Mouse (Mus musculus): ENCODE measurements around the gene Ppt1. TPM values are rescaled to one million over a fixed set of nuclear protein-coding genes. Genes with fewer than 3 reads are reported as not detected.

Ppt1 gene
- polyA plus RNA-seq, 1 experiment from 2014 or later: 54.9 TPM

DNA sequence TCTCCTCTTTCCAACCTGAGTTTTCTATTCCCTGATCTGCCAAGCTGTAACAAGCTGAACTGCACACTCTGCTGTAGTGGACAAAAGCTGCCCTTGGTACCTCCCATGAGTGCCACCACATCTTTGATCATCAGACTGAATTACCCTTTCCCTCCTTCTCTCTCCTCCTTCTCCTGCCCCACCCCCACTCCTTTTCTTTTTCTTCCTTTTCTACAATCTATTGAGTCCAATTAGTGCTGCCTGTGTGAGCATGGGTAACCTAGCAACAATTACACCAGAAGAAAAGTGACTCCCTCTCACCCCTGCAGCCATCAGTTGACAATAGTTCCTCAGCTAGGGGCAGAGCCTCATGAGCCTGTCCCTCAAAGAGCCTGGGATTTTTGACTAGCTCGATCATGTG lies 4.2 kb upstream of the Ppt1 start:
- H3K4me3 ChIP-seq (ENCODE audit: low read depth, low read length): no peak overlapping the region
- DNase-seq (ENCODE audit: low spot score) (peak; percentile 69), ATAC-seq (peak; percentile 32)

DNA sequence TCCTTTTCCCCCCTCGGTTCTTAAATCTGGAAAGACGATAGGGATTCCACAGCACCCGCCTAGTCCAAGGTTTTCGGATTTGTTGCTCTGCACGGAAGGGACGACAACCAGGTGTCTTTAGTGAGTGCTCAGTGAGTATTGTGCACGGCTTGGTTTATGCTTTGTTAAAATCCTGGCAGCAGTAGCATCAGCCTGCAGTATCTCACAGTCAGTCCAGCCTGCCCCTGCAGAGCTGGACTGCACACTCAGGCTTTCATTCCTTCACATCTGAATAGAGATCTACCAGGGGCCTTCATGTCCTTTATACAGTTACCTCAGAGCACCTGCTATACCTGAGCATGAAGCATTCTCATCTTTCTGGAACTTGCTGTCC lies 347 bp downstream of the Ppt1 start:
- no peaks in the 10 kb centered on the region for H3K9me3 ChIP-seq (replicated peaks; ENCODE audit: control insufficient read depth, low read length)
- H3K27me3 ChIP-seq (replicated peaks; ENCODE audit: control insufficient read depth, insufficient read depth, low read length): no peaks in the 10 kb centered on the region
- H3K4me2 ChIP-seq (ENCODE audit: low read length): peak overlapping the region; percentile 57
- H3K36me3 ChIP-seq (ENCODE audit: control insufficient read depth, insufficient read depth, low read length): peaks cover under 1% of the 10 kb centered on the region; the same call in 1 of the 2 replicates
- DNase-seq (ENCODE audit: low spot score): no peak
- peak overlapping the region; percentile 81 for H3K27ac ChIP-seq (ENCODE audit: low read depth, low read length)
- H3K9ac ChIP-seq (ENCODE audit: low read length): peak overlapping the region; percentile 76
- WGBS: 0% methylated on average over 7 of the region's 7 CpGs
- peak; percentile 21 for ATAC-seq
- peak overlapping the region; percentile 59 for H3K4me3 ChIP-seq (ENCODE audit: low read depth, low read length)
- peaks cover 21% of the 10 kb centered on the region for H3K4me1 ChIP-seq (ENCODE audit: control insufficient read depth, insufficient read depth, low read length)

More for the DNA sequence above, 4.2 kb upstream of the Ppt1 start:
- Histone ChIP-seq H3K36me3 (ENCODE audit: control insufficient read depth, insufficient read depth, low read length) (no peaks in the 10 kb centered on the region), H3K27me3 (replicated peaks; ENCODE audit: control insufficient read depth, insufficient read depth, low read length) (no peaks in the 10 kb centered on the region), H3K27ac (ENCODE audit: low read depth, low read length) (peak overlapping the region; percentile 35; the same call in 1 of the 2 replicates), H3K4me1 (ENCODE audit: control insufficient read depth, insufficient read depth, low read length) (peaks cover 15% of the 10 kb centered on the region), H3K9me3 (replicated peaks; ENCODE audit: control insufficient read depth, low read length) (no peaks in the 10 kb centered on the region), H3K9ac (ENCODE audit: low read length) (no peak overlapping the region), H3K4me2 (ENCODE audit: low read length) (no peak overlapping the region)
- WGBS: 0% methylated on average over 1 of the region's 1 CpGs

DNA sequence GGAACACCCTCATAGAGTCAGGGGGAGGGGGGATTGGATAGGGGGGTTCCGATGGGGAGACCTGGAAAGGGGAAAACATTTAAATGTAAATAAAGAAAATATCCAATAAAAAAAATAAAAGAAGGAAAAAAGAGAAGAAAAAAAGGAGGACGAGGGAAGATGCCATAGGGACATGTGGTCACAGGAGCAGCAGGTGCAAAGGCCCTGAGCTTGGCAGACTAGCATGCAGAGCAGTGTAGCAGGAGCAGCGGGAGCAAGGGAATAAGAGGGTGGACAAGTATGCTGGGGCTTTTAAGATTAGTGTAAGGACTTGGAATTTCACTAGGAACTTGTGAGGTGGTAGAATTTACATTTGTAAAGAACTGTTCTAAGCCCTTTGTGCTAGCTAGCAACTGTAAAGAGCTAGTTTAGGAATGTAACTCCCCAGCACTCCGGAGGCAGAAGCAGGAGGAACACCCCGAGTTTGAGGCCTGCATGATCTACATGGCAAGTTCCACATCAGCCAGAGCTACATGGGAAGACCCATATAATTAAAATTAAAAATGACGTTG lies 1.2 kb downstream of the Ppt1 start:
- Histone ChIP-seq H3K27me3 (replicated peaks; ENCODE audit: control insufficient read depth, insufficient read depth, low read length) (no peaks in the 10 kb centered on the region), H3K27ac (ENCODE audit: low read depth, low read length) (no peak overlapping the region), H3K9ac (ENCODE audit: low read length) (no peak overlapping the region), H3K4me1 (ENCODE audit: control insufficient read depth, insufficient read depth, low read length) (peaks cover 16% of the 10 kb centered on the region), H3K4me3 (ENCODE audit: low read depth, low read length) (no peak overlapping the region), H3K36me3 (ENCODE audit: control insufficient read depth, insufficient read depth, low read length) (peaks cover 8% of the 10 kb centered on the region; the same call in 1 of the 2 replicates), H3K9me3 (replicated peaks; ENCODE audit: control insufficient read depth, low read length) (no peaks in the 10 kb centered on the region), H3K4me2 (ENCODE audit: low read length) (peak overlapping the region; percentile 57)
- DNase-seq (ENCODE audit: low spot score) (no peak), ATAC-seq (no peak)
- 64% methylated on average over 6 of the region's 6 CpGs for WGBS

DNA sequence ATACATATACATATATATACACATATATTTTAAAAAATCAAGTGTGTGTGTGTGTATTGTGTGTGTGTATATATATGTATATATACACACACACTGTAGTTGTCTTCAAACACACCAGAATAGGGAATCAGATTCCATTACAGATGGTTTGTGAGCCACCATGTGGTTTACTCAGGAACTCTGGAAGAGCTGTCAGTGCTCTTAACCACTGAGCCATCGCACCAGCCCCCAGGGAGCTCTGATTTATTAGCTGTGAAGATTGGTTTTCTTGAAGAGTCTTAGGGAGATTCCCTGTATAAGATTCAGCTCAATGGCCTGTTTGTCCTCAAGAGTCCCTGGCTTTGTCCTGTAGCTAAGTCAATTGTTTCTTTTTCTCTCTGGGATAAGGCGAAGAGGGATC lies 2.0 kb downstream of the Ppt1 start:
- DNase-seq (ENCODE audit: low spot score) (no peak), ATAC-seq (no peak)
- Histone ChIP-seq H3K27me3 (replicated peaks; ENCODE audit: control insufficient read depth, insufficient read depth, low read length) (no peaks in the 10 kb centered on the region), H3K4me3 (ENCODE audit: low read depth, low read length) (no peak overlapping the region), H3K36me3 (ENCODE audit: control insufficient read depth, insufficient read depth, low read length) (peaks cover 11% of the 10 kb centered on the region; the same call in 1 of the 2 replicates), H3K9me3 (replicated peaks; ENCODE audit: control insufficient read depth, low read length) (no peaks in the 10 kb centered on the region), H3K4me2 (ENCODE audit: low read length) (no peak overlapping the region), H3K4me1 (ENCODE audit: control insufficient read depth, insufficient read depth, low read length) (peaks cover 16% of the 10 kb centered on the region), H3K9ac (ENCODE audit: low read length) (no peak overlapping the region), H3K27ac (ENCODE audit: low read depth, low read length) (no peak overlapping the region)
- WGBS: 79% methylated on average over 2 of the region's 2 CpGs

DNA sequence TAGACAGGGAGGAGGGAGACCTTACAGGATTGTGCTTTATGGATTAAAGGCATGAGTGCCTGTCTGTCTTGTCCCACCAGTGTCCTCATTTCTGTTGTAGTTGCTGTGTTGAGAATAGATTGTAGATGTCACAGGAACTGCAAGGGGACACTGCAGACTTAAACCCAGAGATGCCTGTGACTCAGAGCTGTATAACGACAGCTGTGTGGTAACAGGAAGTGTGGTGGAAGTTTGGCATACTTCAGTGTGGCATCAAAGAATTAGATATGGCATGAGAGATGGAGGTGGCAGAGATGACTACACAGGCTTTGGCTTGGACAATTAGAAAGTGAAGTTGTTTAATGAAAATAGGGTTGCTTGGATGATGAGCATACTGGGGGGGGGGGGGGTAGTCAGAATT lies 2.4 kb downstream of the Ppt1 start:
- H3K27ac ChIP-seq (ENCODE audit: low read depth, low read length): no peak overlapping the region
- DNase-seq (ENCODE audit: low spot score): no peak
- peaks cover 16% of the 10 kb centered on the region for H3K4me1 ChIP-seq (ENCODE audit: control insufficient read depth, insufficient read depth, low read length)
- H3K9ac ChIP-seq (ENCODE audit: low read length): no peak overlapping the region
- ATAC-seq: no peak
- WGBS: 92% methylated on average over 1 of the region's 1 CpGs
- no peaks in the 10 kb centered on the region for H3K27me3 ChIP-seq (replicated peaks; ENCODE audit: control insufficient read depth, insufficient read depth, low read length)
- no peak overlapping the region for H3K4me2 ChIP-seq (ENCODE audit: low read length)
- no peaks in the 10 kb centered on the region for H3K9me3 ChIP-seq (replicated peaks; ENCODE audit: control insufficient read depth, low read length)
- no peak overlapping the region for H3K4me3 ChIP-seq (ENCODE audit: low read depth, low read length)
- peaks cover 11% of the 10 kb centered on the region; the same call in 1 of the 2 replicates for H3K36me3 ChIP-seq (ENCODE audit: control insufficient read depth, insufficient read depth, low read length)

DNA sequence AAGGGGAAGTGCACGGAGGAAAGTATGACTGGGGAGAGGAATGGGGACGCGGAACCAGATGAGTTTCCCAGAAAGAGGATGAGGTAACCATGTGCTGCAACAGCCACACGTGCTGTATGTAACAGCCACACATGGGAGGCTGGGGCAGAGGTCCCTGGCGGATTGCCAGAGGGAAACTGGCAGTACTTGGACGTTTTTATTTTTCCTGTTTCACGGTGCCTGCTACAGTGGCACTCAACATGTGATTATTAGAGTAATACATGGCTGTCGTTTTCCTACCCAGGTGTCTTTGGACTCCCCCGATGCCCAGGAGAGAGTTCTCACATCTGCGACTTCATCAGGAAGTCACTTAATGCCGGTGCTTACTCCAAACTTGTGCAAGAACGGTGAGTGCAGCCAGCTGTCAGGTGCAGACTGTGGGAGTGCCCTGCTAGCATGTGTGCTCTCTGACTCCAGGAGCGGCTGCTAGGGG lies 12.1 kb downstream of the Ppt1 start:
- no peak overlapping the region for H3K4me2 ChIP-seq (ENCODE audit: low read length)
- H3K36me3 ChIP-seq (ENCODE audit: control insufficient read depth, insufficient read depth, low read length): peaks cover 76% of the 10 kb centered on the region
- no peak overlapping the region for H3K27ac ChIP-seq (ENCODE audit: low read depth, low read length)
- DNase-seq (ENCODE audit: low spot score) (no peak), ATAC-seq (no peak)
- H3K4me1 ChIP-seq (ENCODE audit: control insufficient read depth, insufficient read depth, low read length): no peaks in the 10 kb centered on the region
- no peak overlapping the region for H3K4me3 ChIP-seq (ENCODE audit: low read depth, low read length)
- no peaks in the 10 kb centered on the region for H3K9me3 ChIP-seq (replicated peaks; ENCODE audit: control insufficient read depth, low read length)
- WGBS: 84% methylated on average over 13 of the region's 13 CpGs
- H3K27me3 ChIP-seq (replicated peaks; ENCODE audit: control insufficient read depth, insufficient read depth, low read length): no peaks in the 10 kb centered on the region
- H3K9ac ChIP-seq (ENCODE audit: low read length): no peak overlapping the region

DNA sequence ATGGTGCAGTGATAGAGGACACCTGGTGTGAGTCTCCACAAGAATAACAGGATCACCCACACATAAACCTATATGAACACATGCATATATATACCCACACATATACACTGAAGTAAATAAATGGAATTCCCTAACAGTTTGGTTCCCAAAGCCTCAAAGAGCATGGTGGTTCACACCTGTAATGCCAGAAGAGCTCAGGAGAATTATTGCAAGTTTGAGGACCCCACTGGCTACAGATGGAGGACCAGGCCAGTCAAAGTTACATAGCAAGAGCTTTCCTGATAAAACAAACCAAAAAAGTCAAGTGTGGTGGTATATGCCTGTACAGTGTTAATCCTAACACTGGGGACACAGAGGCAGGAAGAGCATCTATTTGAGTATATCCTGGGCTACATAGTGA lies 15.5 kb downstream of the Ppt1 start:
- H3K4me3 ChIP-seq (ENCODE audit: low read depth, low read length): no peak overlapping the region
- ATAC-seq (no peak), DNase-seq (ENCODE audit: low spot score) (no peak)
- peaks cover 87% of the 10 kb centered on the region for H3K36me3 ChIP-seq (ENCODE audit: control insufficient read depth, insufficient read depth, low read length)
- no peaks in the 10 kb centered on the region for H3K4me1 ChIP-seq (ENCODE audit: control insufficient read depth, insufficient read depth, low read length)
- no peak overlapping the region for H3K4me2 ChIP-seq (ENCODE audit: low read length)
- no peaks in the 10 kb centered on the region for H3K27me3 ChIP-seq (replicated peaks; ENCODE audit: control insufficient read depth, insufficient read depth, low read length)
- H3K9me3 ChIP-seq (replicated peaks; ENCODE audit: control insufficient read depth, low read length): no peaks in the 10 kb centered on the region
- H3K9ac ChIP-seq (ENCODE audit: low read length): no peak overlapping the region
- no peak overlapping the region for H3K27ac ChIP-seq (ENCODE audit: low read depth, low read length)

DNA sequence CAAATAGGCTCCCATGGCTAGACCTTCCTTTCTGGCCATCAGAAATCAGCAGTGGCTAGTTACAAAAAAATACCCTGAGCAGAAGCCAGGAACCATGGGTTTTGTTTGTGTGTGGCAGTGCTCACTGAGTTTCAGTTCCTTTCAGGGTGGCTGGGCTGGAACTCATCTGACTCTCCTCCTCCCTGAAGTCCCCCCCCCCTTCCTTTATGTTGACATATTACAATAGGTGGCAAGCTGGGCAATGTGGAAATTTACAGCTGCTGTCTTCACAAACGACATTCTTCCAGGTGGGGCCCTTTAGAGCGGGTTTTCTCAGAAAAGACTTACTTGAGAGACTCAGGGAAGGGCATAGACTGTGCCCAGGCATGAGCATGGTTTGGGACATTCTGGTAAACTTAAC lies 17.6 kb downstream of the Ppt1 start:
- 60% methylated on average over 2 of the region's 2 CpGs for WGBS
- ATAC-seq: no peak
- no peaks in the 10 kb centered on the region for H3K9me3 ChIP-seq (replicated peaks; ENCODE audit: control insufficient read depth, low read length)
- no peak overlapping the region for H3K27ac ChIP-seq (ENCODE audit: low read depth, low read length)
- H3K27me3 ChIP-seq (replicated peaks; ENCODE audit: control insufficient read depth, insufficient read depth, low read length): no peaks in the 10 kb centered on the region
- no peak overlapping the region for H3K9ac ChIP-seq (ENCODE audit: low read length)
- H3K4me2 ChIP-seq (ENCODE audit: low read length): no peak overlapping the region
- H3K4me1 ChIP-seq (ENCODE audit: control insufficient read depth, insufficient read depth, low read length): no peaks in the 10 kb centered on the region
- no peak overlapping the region for H3K4me3 ChIP-seq (ENCODE audit: low read depth, low read length)
- H3K36me3 ChIP-seq (ENCODE audit: control insufficient read depth, insufficient read depth, low read length): peaks cover 90% of the 10 kb centered on the region
- DNase-seq (ENCODE audit: low spot score): no peak

DNA sequence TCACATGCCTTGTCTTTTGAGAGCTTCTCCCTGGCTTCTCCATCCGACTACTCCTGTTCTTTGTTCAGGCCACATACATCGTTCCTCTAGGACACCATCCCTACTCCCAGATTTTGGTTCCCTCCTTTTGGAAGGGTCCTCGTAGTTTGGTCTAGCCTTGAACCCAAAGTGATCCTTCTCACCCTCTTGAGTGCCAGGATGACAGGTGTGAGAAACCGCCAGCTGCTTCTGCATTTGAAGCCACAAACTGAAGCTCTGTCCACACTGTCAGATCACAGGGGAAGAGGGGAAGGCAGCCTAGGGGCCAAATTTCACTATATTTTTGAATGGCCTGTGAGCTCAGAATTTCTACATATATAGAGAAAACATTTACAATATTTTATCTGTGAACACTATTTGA lies 18.7 kb downstream of the Ppt1 start:
- Histone ChIP-seq H3K9me3 (replicated peaks; ENCODE audit: control insufficient read depth, low read length) (no peaks in the 10 kb centered on the region), H3K27me3 (replicated peaks; ENCODE audit: control insufficient read depth, insufficient read depth, low read length) (no peaks in the 10 kb centered on the region), H3K4me1 (ENCODE audit: control insufficient read depth, insufficient read depth, low read length) (no peaks in the 10 kb centered on the region), H3K27ac (ENCODE audit: low read depth, low read length) (no peak overlapping the region), H3K36me3 (ENCODE audit: control insufficient read depth, insufficient read depth, low read length) (peaks cover 89% of the 10 kb centered on the region), H3K4me2 (ENCODE audit: low read length) (no peak overlapping the region), H3K4me3 (ENCODE audit: low read depth, low read length) (no peak overlapping the region), H3K9ac (ENCODE audit: low read length) (no peak overlapping the region)
- ATAC-seq (no peak), DNase-seq (ENCODE audit: low spot score) (no peak)
- WGBS: 92% methylated on average over 4 of the region's 4 CpGs
